In the genomic region with DNA sequence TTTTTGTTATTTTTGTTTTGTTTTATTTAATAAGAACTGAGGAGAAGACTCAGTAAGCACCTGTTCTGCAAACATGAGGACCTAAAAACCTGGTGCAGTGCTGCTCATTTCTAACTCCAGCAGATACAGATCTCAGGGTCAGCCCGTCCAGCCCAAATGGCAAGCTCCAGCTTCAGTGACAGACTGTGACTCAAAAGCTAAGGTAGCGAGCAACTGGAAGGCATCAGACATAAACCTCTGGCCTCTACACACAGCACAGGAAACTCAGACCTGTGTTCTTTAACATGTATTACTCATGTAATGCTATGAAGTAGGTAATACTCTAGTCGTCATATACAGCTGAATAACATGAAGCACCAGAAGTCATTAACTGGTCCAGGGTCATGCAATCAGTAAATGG, we compare ENCODE assay signal across 16 mouse cellular contexts.
"Had no signal": no experiment of that assay in that cellular context is flagged by ENCODE, and none has a peak within 500 bp of the region (broad histone marks: within the 10 kb centered on the region; RNA-seq: fewer than 3 reads in every experiment).

No protein-coding gene starts in this region.

- DNase-seq: kidney, adult 11 months; kidney, adult 9 months; kidney, postnatal 36 days; left cerebral cortex, postnatal 4 days; lung, adult 2 months; lung, postnatal 36 days; right cerebral cortex, postnatal 14 days; thymus, adult 2 months; thymus, postnatal 25 days had no signal

- ATAC-seq: lung, postnatal 0 days; midbrain, embryonic 15.5 days had no signal

- H3K9ac ChIP-seq: limb, embryonic 13.5 days; midbrain, embryonic 15.5 days; neural tube, embryonic 13.5 days; stomach, embryonic 15.5 days had no signal

- H3K27me3 ChIP-seq: limb, embryonic 13.5 days; midbrain, embryonic 15.5 days; neural tube, embryonic 13.5 days; stomach, embryonic 15.5 days had no signal

- H3K4me3 ChIP-seq: limb, embryonic 13.5 days; midbrain, embryonic 10.5 days; midbrain, embryonic 15.5 days; neural tube, embryonic 13.5 days; stomach, embryonic 15.5 days had no signal

- H3K27ac ChIP-seq: kidney, postnatal 0 days; limb, embryonic 13.5 days; midbrain, embryonic 10.5 days; midbrain, embryonic 15.5 days; neural tube, embryonic 13.5 days; stomach, embryonic 15.5 days had no signal

- H3K4me2 ChIP-seq: limb, embryonic 13.5 days; midbrain, embryonic 15.5 days; neural tube, embryonic 13.5 days; stomach, embryonic 15.5 days had no signal

- H3K36me3 ChIP-seq: limb, embryonic 13.5 days; midbrain, embryonic 10.5 days; midbrain, embryonic 15.5 days; neural tube, embryonic 13.5 days; stomach, embryonic 15.5 days had no signal

- H3K9me3 ChIP-seq: limb, embryonic 13.5 days; midbrain, embryonic 10.5 days; midbrain, embryonic 15.5 days; neural tube, embryonic 13.5 days; stomach, embryonic 15.5 days had no signal
